Mouse (Mus musculus): ENCODE data around the gene Hist1h2bl. TPM values are rescaled to one million over a fixed set of nuclear protein-coding genes. Genes with fewer than 3 reads are reported as not detected.
A peak's percentile ranks its signal among the peaks of the same experiment; 100 is the strongest.

The Hist1h2bl gene
- polyA plus RNA-seq, 1 experiment, result 18.0 TPM

GRCm38 (mm10) chr13:21715131-21715863, 646 bp downstream of the Hist1h2bl start:
- DNase-seq (ENCODE audit: low read depth in 1 of 2, low spot score in 2 of 2), result no peak
- Histone ChIP-seq H3K36me3 (ENCODE audit: control insufficient read depth, insufficient read depth, low read length) (no peaks in the 10 kb centered on the region), H3K27me3 (ENCODE audit: control insufficient read depth, insufficient read depth, low read length) (no peaks in the 10 kb centered on the region), H3K4me1 (ENCODE audit: control insufficient read depth, insufficient read depth, insufficient read length) (peaks cover 7% of the 10 kb centered on the region), H3K4me3 (ENCODE audit: extremely low read depth, insufficient read depth, insufficient read length) (peak overlapping the region; percentile 33), H3K27ac (ENCODE audit: insufficient read depth, low read length) (peak overlapping the region; percentile 40)
- WGBS, result 1% methylated on average over 22 of the region's 22 CpGs
- TF ChIP-seq CTCF (IDR thresholded peaks at IDR 0.05; ENCODE audit: extremely low read depth, insufficient read depth, insufficient read length, insufficient replicate concordance), result no peak
- TF ChIP-seq POLR2A (IDR thresholded peaks at IDR 0.05; ENCODE audit: low read depth, low read length), result no peak

DNA sequence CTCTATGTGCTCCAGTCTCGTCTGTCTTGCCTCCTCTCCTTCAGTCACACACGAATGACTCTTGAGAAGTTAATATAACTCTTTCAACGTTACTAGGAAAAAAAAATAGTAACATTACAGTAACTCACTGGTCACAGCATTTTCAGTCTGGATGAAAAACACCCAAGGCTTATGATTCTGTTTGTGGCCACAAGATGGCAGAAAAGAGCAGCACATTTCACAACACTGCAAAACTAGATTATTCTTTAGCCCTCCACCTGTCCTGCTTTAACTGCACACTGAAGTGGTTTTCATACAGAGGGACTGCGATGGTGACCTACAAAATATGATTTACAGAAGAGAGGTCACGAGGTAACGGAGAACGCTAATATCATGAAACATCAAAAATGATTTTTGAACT, 1.2 kb downstream of the Hist1h2bl start:
- TF ChIP-seq CTCF (IDR thresholded peaks at IDR 0.05; ENCODE audit: extremely low read depth, insufficient read depth, insufficient read length, insufficient replicate concordance) (peak; percentile 34; the same call in 1 of the 2 replicates), POLR2A (IDR thresholded peaks at IDR 0.05; ENCODE audit: low read depth, low read length) (no peak)
- DNase-seq (ENCODE audit: low read depth in 1 of 2, low spot score in 2 of 2), result peak; percentile 60 to 61
- Histone ChIP-seq H3K4me3 (ENCODE audit: extremely low read depth, insufficient read depth, insufficient read length) (no peak overlapping the region; the same call in 1 of the 2 replicates), H3K27me3 (ENCODE audit: control insufficient read depth, insufficient read depth, low read length) (no peaks in the 10 kb centered on the region), H3K36me3 (ENCODE audit: control insufficient read depth, insufficient read depth, low read length) (no peaks in the 10 kb centered on the region), H3K4me1 (ENCODE audit: control insufficient read depth, insufficient read depth, insufficient read length) (peaks cover 7% of the 10 kb centered on the region), H3K27ac (ENCODE audit: insufficient read depth, low read length) (peak overlapping the region; percentile 39; the same call in 1 of the 2 replicates)
- under 1% methylated on average over 7 of the region's 7 CpGs for WGBS

- Histone ChIP-seq H3K36me3 (ENCODE audit: control insufficient read depth, insufficient read depth, low read length) (no peaks in the 10 kb centered on the region), H3K4me1 (ENCODE audit: control insufficient read depth, insufficient read depth, insufficient read length) (no peaks in the 10 kb centered on the region), H3K27ac (ENCODE audit: insufficient read depth, low read length) (no peak overlapping the region), H3K27me3 (ENCODE audit: control insufficient read depth, insufficient read depth, low read length) (no peaks in the 10 kb centered on the region), H3K4me3 (ENCODE audit: extremely low read depth, insufficient read depth, insufficient read length) (no peak overlapping the region)
- no peak for TF ChIP-seq POLR2A (IDR thresholded peaks at IDR 0.05; ENCODE audit: low read depth, low read length)
- no peak for TF ChIP-seq CTCF (IDR thresholded peaks at IDR 0.05; ENCODE audit: extremely low read depth, insufficient read depth, insufficient read length, insufficient replicate concordance)
- no peak for DNase-seq (ENCODE audit: low read depth in 1 of 2, low spot score in 2 of 2)
- 46% methylated on average over 4 of the region's 4 CpGs for WGBS
Measured at GRCm38 (mm10) chr13:21711698-21712097, 4.2 kb downstream of the Hist1h2bl start.

GRCm38 (mm10) chr13:21710821-21711525, 5.0 kb downstream of the Hist1h2bl start:
- 5% methylated on average over 22 of the region's 22 CpGs for WGBS
- Histone ChIP-seq H3K27ac (ENCODE audit: insufficient read depth, low read length) (peak overlapping the region; percentile 26; the same call in 1 of the 2 replicates), H3K36me3 (ENCODE audit: control insufficient read depth, insufficient read depth, low read length) (no peaks in the 10 kb centered on the region), H3K4me3 (ENCODE audit: extremely low read depth, insufficient read depth, insufficient read length) (peak overlapping the region; percentile 52), H3K4me1 (ENCODE audit: control insufficient read depth, insufficient read depth, insufficient read length) (no peaks in the 10 kb centered on the region), H3K27me3 (ENCODE audit: control insufficient read depth, insufficient read depth, low read length) (no peaks in the 10 kb centered on the region)
- DNase-seq (ENCODE audit: low read depth in 1 of 2, low spot score in 2 of 2), result peak; percentile 74 to 75
- TF ChIP-seq POLR2A (IDR thresholded peaks at IDR 0.05; ENCODE audit: low read depth, low read length) (no peak), CTCF (IDR thresholded peaks at IDR 0.05; ENCODE audit: extremely low read depth, insufficient read depth, insufficient read length, insufficient replicate concordance) (no peak)

DNA sequence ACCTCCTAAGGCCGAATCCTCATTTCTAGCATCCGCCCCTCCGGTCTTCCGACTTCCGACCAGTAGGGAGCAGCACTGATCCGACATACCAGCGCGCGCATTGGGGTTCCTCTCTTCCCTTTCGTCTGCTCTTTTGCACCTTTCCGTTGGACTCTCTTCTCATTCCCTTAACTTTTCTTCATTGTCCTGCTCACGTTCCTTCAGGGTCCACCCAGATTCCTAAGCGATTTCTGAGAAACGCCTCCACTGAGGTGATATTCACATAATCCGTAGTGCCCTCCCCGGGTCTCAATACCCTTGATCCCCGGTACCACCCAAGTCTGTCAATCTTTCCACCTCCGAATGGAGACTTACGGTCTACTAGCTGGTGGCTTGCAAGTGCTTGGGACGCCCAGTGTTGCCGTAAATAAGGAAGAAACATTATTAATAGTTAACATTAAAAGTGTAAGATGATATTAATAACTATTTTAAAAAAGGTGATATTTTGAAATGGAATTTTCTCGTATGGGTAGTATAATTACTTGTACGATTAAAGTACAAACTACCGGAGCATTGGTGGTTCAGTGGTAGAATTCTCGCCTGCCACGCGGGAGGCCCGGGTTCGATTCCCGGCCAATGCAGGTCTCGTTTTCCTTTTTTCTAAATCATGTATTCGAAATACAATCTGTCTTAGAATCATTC, 5.8 kb downstream of the Hist1h2bl start:
- Histone ChIP-seq H3K4me1 (ENCODE audit: control insufficient read depth, insufficient read depth, insufficient read length) (no peaks in the 10 kb centered on the region), H3K27ac (ENCODE audit: insufficient read depth, low read length) (peak overlapping the region; percentile 65), H3K27me3 (ENCODE audit: control insufficient read depth, insufficient read depth, low read length) (no peaks in the 10 kb centered on the region), H3K36me3 (ENCODE audit: control insufficient read depth, insufficient read depth, low read length) (no peaks in the 10 kb centered on the region), H3K4me3 (ENCODE audit: extremely low read depth, insufficient read depth, insufficient read length) (peak overlapping the region; percentile 70)
- peak; percentile 71; the same call in 1 of the 2 replicates for TF ChIP-seq CTCF (IDR thresholded peaks at IDR 0.05; ENCODE audit: extremely low read depth, insufficient read depth, insufficient read length, insufficient replicate concordance)
- TF ChIP-seq POLR2A (IDR thresholded peaks at IDR 0.05; ENCODE audit: low read depth, low read length), result no peak
- under 1% methylated on average over 32 of the region's 32 CpGs for WGBS
- DNase-seq (ENCODE audit: low read depth in 1 of 2, low spot score in 2 of 2), result peak; percentile 78 to 86

- no peak for DNase-seq (ENCODE audit: low read depth in 1 of 2, low spot score in 2 of 2)
- no peak overlapping the region for H3K27ac ChIP-seq (ENCODE audit: insufficient read depth, low read length)
- H3K27me3 ChIP-seq (ENCODE audit: control insufficient read depth, insufficient read depth, low read length), result no peaks in the 10 kb centered on the region
- WGBS, result 74% methylated on average over 4 of the region's 4 CpGs
- no peaks in the 10 kb centered on the region for H3K36me3 ChIP-seq (ENCODE audit: control insufficient read depth, insufficient read depth, low read length)
- H3K4me3 ChIP-seq (ENCODE audit: extremely low read depth, insufficient read depth, insufficient read length), result no peak overlapping the region
- TF ChIP-seq CTCF (IDR thresholded peaks at IDR 0.05; ENCODE audit: extremely low read depth, insufficient read depth, insufficient read length, insufficient replicate concordance) (no peak), POLR2A (IDR thresholded peaks at IDR 0.05; ENCODE audit: low read depth, low read length) (no peak)
- no peaks in the 10 kb centered on the region for H3K4me1 ChIP-seq (ENCODE audit: control insufficient read depth, insufficient read depth, insufficient read length)
Measured at GRCm38 (mm10) chr13:21706669-21707068, 9.3 kb downstream of the Hist1h2bl start.

Measured in spleen, adult 2 months (tissue).